Mouse (Mus musculus) cerebellum, postnatal 4 days (tissue): ENCODE measurements around the gene Sema4d.

Experiments
- DNase-seq, 2 experiments: peaks; one replicate each; pipeline ENCODE4 v3.0.0; 2022; ENCODE audit warnings: low spot score in 2 of 2, mixed read lengths in 1 of 2

Sema4d gene

DNA sequence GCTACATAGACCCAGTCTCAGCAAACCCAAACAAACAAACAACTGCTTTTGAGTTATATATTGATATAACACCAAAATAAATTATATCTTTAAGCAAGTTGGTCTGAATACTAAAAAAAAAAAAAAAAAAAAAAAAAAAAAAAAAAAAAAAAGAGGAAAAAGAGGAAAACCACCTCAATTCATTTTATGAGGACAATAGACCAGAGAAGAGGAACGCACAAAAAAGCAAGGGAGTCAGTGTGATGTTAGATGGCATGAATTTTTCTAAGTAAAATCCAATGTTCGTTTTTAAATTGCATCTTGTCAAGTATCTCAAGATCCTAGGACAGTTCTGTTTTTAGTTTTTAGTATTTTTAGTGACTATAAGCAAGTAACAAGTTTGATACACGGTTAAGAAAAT is 152.1 kb downstream of the Sema4d start:
- DNase-seq, result no peak

DNA sequence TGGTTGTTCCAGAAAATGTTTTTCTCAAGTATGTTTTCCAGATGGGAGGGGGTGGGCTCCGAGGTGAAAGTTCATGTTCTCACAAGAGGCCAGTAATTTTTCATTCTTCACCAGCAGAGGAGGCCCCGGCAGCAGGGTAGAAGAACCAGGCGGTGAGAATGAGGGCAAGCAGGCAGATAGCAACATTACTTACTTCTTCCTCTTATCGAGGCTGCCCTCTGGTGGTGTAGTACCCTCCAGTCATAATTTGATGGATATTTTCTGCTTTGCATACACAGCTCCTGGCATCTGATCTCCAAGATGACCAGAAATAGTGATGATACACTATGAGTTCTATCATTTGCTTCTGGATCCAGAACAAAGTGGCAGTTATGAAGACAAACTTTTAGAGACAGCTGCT is 154.6 kb downstream of the Sema4d start:
- no peak for DNase-seq
